Mouse (Mus musculus) small intestine, adult 2 months (tissue): ENCODE data around the gene 6030408B16Rik. TPM values are rescaled to one million over a fixed set of nuclear protein-coding genes. Genes with fewer than 3 reads are reported as not detected.

Experiments
- H3K27ac ChIP-seq: fragments of 200-500 bp; 2 replicates; pipeline ENCODE4 v1.5.1; 2012; ENCODE audit warnings: low read depth, low read length, control low read depth, inconsistent platforms; ENCODE audit not compliant: insufficient read depth
- H3K27me3 ChIP-seq: fragments of 200-500 bp; 2 replicates; pipeline ENCODE4 v1.6.1; 2012; ENCODE audit warnings: mild to moderate bottlenecking, moderate library complexity, low read length, inconsistent platforms; ENCODE audit not compliant: control insufficient read depth, insufficient read depth
- H3K36me3 ChIP-seq: fragments of 200-500 bp; 2 replicates; pipeline ENCODE4 v1.6.1; 2012; ENCODE audit warnings: mild to moderate bottlenecking, low read length, control low read depth, inconsistent platforms; ENCODE audit not compliant: control insufficient read depth, insufficient read depth
- H3K4me1 ChIP-seq: fragments of 200-500 bp; 2 replicates; pipeline ENCODE4 v1.6.1; 2012; ENCODE audit warnings: low read length, inconsistent platforms, mixed read lengths; ENCODE audit not compliant: control insufficient read depth, insufficient read depth, insufficient read length
- H3K4me3 ChIP-seq: fragments of 200-500 bp; 2 replicates; pipeline ENCODE4 v1.5.1; 2012; ENCODE audit warnings: low read depth, mild to moderate bottlenecking, control low read depth, inconsistent platforms, low read length, moderate library complexity
- CTCF ChIP-seq: fragments of 200-500 bp; IDR thresholded peaks from 2 replicates; pipeline ENCODE4 v1.5.1; 2012; ENCODE audit warnings: low read depth, mild to moderate bottlenecking, control low read depth, inconsistent platforms, low read length, moderate library complexity, mixed read lengths; ENCODE audit not compliant: insufficient replicate concordance, insufficient read length; ENCODE audit errors: extremely low read depth
- POLR2A ChIP-seq: fragments of 200-500 bp; IDR thresholded peaks from 2 replicates; pipeline ENCODE4 v1.6.1; 2012; ENCODE audit warnings: low read depth, mild to moderate bottlenecking, control low read depth, inconsistent platforms, low read length, moderate library complexity
- WGBS: fragments of 180-500 bp; shearing (Covaris S2); methylation state at CpG from one replicate; pipeline ENCODE4 v1.1.7; 2018; 5-methylcytosine and 5-hydroxymethylcytosine counted together
- polyA plus RNA-seq: library from polyadenylated mRNA; depleted of rRNA; stranded (reverse); fragments of >200 nt; gene quantifications from 2 replicates; pipeline ENCODE4 v1.2.3, GENCODE M21; 2012

6030408B16Rik gene
- polyA plus RNA-seq, 1 experiment: 0.14 TPM

GRCm38 (mm10) chr15:101267053-101268032 lies 25.7 kb upstream of the 6030408B16Rik start:
- Histone ChIP-seq H3K27me3 (peaks cover 12% of the 10 kb centered on the region; the same call in 1 of the 2 replicates), H3K36me3 (no peaks in the 10 kb centered on the region), H3K4me3 (peak overlapping the region; percentile 70), H3K4me1 (peaks cover 5% of the 10 kb centered on the region), H3K27ac (peak overlapping the region; percentile 29)
- TF ChIP-seq POLR2A (no peak), CTCF (no peak)
- 2% methylated on average over 25 of the region's 25 CpGs for WGBS

GRCm38 (mm10) chr15:101270101-101270820 lies 22.8 kb upstream of the 6030408B16Rik start:
- WGBS: 92% methylated on average over 29 of the region's 29 CpGs
- no peak overlapping the region for H3K4me3 ChIP-seq
- TF ChIP-seq POLR2A (no peak), CTCF (no peak)

GRCm38 (mm10) chr15:101271107-101271506 lies 21.9 kb upstream of the 6030408B16Rik start:
- Histone ChIP-seq H3K27me3 (peaks cover 12% of the 10 kb centered on the region; the same call in 1 of the 2 replicates), H3K4me3 (no peak overlapping the region), H3K27ac (no peak overlapping the region), H3K4me1 (peaks cover 2% of the 10 kb centered on the region; the same call in 1 of the 2 replicates), H3K36me3 (no peaks in the 10 kb centered on the region)
- 51% methylated on average over 3 of the region's 3 CpGs for WGBS
- no peak for TF ChIP-seq CTCF
- TF ChIP-seq POLR2A: no peak

More at GRCm38 (mm10) chr15:101270101-101270820, 22.8 kb upstream of the 6030408B16Rik start:
- Histone ChIP-seq H3K36me3 (no peaks in the 10 kb centered on the region), H3K4me1 (peaks cover 5% of the 10 kb centered on the region; the same call in 1 of the 2 replicates), H3K27ac (no peak overlapping the region), H3K27me3 (peaks cover 12% of the 10 kb centered on the region; the same call in 1 of the 2 replicates)

GRCm38 (mm10) chr15:101271513-101271912 lies 21.5 kb upstream of the 6030408B16Rik start:
- H3K4me1 ChIP-seq: no peaks in the 10 kb centered on the region
- no peak overlapping the region for H3K27ac ChIP-seq
- no peak for TF ChIP-seq CTCF
- no peak for TF ChIP-seq POLR2A
- 87% methylated on average over 15 of the region's 15 CpGs for WGBS
- no peaks in the 10 kb centered on the region for H3K36me3 ChIP-seq
- H3K4me3 ChIP-seq: no peak overlapping the region
- peaks cover 8% of the 10 kb centered on the region; the same call in 1 of the 2 replicates for H3K27me3 ChIP-seq

- no peaks in the 10 kb centered on the region for H3K36me3 ChIP-seq
- WGBS: 32% methylated on average over 6 of the region's 6 CpGs
- H3K4me1 ChIP-seq: peaks cover 4% of the 10 kb centered on the region; the same call in 1 of the 2 replicates
- H3K27ac ChIP-seq: no peak overlapping the region
- H3K4me3 ChIP-seq: no peak overlapping the region
- no peaks in the 10 kb centered on the region for H3K27me3 ChIP-seq
- no peak for TF ChIP-seq POLR2A
- TF ChIP-seq CTCF: no peak
Measured at GRCm38 (mm10) chr15:101274380-101274779, 18.6 kb upstream of the 6030408B16Rik start.

GRCm38 (mm10) chr15:101277351-101277899 lies 15.6 kb upstream of the 6030408B16Rik start:
- Histone ChIP-seq H3K27me3 (no peaks in the 10 kb centered on the region), H3K4me3 (no peak overlapping the region), H3K27ac (no peak overlapping the region), H3K36me3 (no peaks in the 10 kb centered on the region), H3K4me1 (peaks cover 4% of the 10 kb centered on the region; the same call in 1 of the 2 replicates)
- WGBS: 54% methylated on average over 11 of the region's 11 CpGs
- TF ChIP-seq CTCF (no peak), POLR2A (no peak)
